Mouse (Mus musculus): ENCODE results near the gene Gm3739.
"Not testable (repeated sequence)": the region's sequence is repeated elsewhere in the genome, so short reads cannot be mapped to it uniquely, and the experiment has no call there.

The Gm3739 gene

DNA sequence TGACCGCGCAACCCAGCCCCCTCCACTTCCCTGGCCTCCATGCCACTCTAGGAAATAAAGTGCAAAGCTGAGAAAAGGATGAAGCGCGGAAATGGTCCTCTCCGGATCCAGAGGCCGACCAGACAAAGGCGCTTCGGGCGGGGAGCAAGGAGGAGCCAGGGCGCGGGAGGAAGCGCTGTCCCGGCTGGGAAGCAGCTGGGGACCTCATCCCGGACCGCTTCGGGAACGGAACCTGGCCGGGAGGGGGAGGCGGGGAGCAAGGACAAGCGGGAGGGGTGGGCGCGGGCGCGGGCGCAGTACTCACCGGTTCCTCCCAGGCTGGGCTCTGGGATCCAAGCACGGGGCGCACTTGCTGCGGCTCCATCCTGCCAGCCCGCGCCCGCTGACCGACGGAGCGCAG, at the start of gene Gm3739:
Gm3739 (minus strand) TSS at position 389 of the 400 bp plus-strand sequence.
- DNase-seq (ENCODE audit: low spot score in 2 of 2) = peak in 1 of 2 experiments; percentile 6

DNA sequence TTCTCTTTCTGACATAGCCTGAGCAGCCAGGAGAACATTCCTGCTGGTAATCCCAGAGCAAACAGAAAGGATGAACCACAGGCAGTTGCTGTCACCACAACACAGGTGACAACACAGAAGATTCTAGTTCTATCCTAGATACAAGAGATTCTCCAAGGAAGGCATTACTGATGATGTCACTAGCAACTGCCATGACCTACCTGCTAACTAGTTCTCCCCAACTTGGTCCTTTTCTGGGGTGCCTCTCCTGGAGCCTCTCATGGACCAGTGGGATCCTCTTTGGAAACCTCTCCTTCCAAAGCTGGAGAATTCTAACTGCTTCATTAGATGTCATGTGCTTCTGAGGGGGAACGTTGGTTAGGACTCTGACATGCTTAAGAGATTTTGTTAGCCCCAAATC, 17.4 kb upstream of the Gm3739 start, which contains the start of gene Gm5797:
Gm5797 (minus strand) TSS at position 101 of the 400 bp plus-strand sequence.
- DNase-seq (ENCODE audit: low spot score in 2 of 2) = not testable (repeated sequence)

DNA sequence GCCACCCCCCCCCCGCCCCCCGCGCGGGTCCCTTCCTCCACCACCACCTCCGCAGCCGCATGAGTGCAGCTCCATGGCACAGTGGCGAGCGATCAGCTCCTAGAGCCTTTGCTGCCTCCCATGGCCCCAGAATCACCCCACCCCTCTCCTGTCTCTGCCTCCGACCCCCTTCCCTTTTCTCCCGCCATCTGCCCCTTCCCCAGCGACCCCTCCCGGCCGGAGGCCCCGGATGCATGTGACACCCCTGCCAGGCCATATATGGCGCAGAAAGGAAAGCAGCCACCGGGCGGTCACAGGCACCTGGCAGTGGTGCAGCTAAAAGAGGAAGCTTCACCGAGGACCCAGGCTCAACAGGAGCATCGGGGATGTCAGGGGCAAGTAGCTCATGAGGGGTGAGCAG, 244 bp upstream of the Gm3739 start:
- DNase-seq (ENCODE audit: low spot score in 2 of 2) = peak in 1 of 2 experiments; percentile 6

DNA sequence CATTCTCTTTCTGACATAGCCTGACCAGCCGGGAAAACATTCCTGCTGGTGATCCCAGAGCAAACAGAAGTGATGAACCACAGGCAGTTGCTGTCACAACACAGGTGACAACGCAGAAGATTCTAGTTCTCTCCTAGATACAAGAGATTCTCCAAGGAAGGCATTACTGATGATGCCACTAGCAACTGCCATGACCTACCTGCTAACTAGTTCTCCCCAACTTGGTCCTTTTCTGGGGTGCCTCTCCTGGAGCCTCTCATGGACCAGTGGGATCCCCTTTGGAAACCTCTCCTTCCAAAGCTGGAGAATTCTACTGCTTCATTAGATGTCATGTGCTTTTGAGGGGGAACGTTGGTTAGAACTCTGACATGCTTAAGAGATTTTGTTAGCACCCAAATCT, 50.2 kb downstream of the Gm3739 start, which contains the start of gene Gm3727:
Gm3727 (minus strand) TSS at position 101 of the 400 bp plus-strand sequence.
- not testable (repeated sequence) for DNase-seq (ENCODE audit: low spot score in 2 of 2)
